Mouse (Mus musculus): Measurements from ENCODE around the gene Tspan4. TPM values are rescaled to one million over a fixed set of nuclear protein-coding genes. Genes with fewer than 3 reads are reported as not detected.

Tspan4 gene
- polyA plus RNA-seq, 1 experiment from 2014 or later, result 25.0 TPM

- Histone ChIP-seq H3K4me1 (no peaks in the 10 kb centered on the region), H3K9me3 (replicated peaks) (no peaks in the 10 kb centered on the region), H3K27ac (no peak overlapping the region), H3K27me3 (ENCODE audit: low read depth, poor library complexity, severe bottlenecking) (no peaks in the 10 kb centered on the region), H3K4me3 (no peak overlapping the region), H3K36me3 (peaks cover 35% of the 10 kb centered on the region)
- WGBS, result 89% methylated on average over 3 of the region's 3 CpGs
- no peak for DNase-seq (ENCODE audit: low spot score)
Measured at GRCm38 (mm10) chr7:141518926-141519325, 43.9 kb downstream of the Tspan4 start.

- DNase-seq (ENCODE audit: low spot score), result no peak
- Histone ChIP-seq H3K9me3 (replicated peaks) (no peaks in the 10 kb centered on the region), H3K36me3 (peaks cover 31% of the 10 kb centered on the region), H3K27me3 (ENCODE audit: low read depth, poor library complexity, severe bottlenecking) (no peaks in the 10 kb centered on the region), H3K4me1 (no peaks in the 10 kb centered on the region), H3K27ac (no peak overlapping the region), H3K4me3 (no peak overlapping the region)
- WGBS, result 83% methylated on average over 1 of the region's 1 CpGs
Measured at GRCm38 (mm10) chr7:141519795-141520194, 44.8 kb downstream of the Tspan4 start.

- Histone ChIP-seq H3K27ac (no peak overlapping the region; the same call in 1 of the 2 replicates), H3K27me3 (ENCODE audit: low read depth, poor library complexity, severe bottlenecking) (no peaks in the 10 kb centered on the region), H3K4me1 (no peaks in the 10 kb centered on the region), H3K36me3 (peaks cover 27% of the 10 kb centered on the region), H3K4me3 (no peak overlapping the region), H3K9me3 (replicated peaks) (no peaks in the 10 kb centered on the region)
- no peak for DNase-seq (ENCODE audit: low spot score)
- WGBS, result 58% methylated on average over 4 of the region's 4 CpGs
Measured at GRCm38 (mm10) chr7:141523007-141523406, 48.0 kb downstream of the Tspan4 start.

- H3K4me3 ChIP-seq, result no peak overlapping the region
- 92% methylated on average over 4 of the region's 4 CpGs for WGBS
- no peaks in the 10 kb centered on the region for H3K9me3 ChIP-seq (replicated peaks)
- no peaks in the 10 kb centered on the region for H3K27me3 ChIP-seq (ENCODE audit: low read depth, poor library complexity, severe bottlenecking)
- H3K4me1 ChIP-seq, result no peaks in the 10 kb centered on the region
- no peak overlapping the region for H3K27ac ChIP-seq
- DNase-seq (ENCODE audit: low spot score), result no peak
- H3K36me3 ChIP-seq, result peaks cover 39% of the 10 kb centered on the region
Measured at GRCm38 (mm10) chr7:141524271-141524670, 49.2 kb downstream of the Tspan4 start.

- H3K36me3 ChIP-seq, result peaks cover 44% of the 10 kb centered on the region
- H3K9me3 ChIP-seq (replicated peaks), result no peaks in the 10 kb centered on the region
- peak; percentile 75 for DNase-seq (ENCODE audit: low spot score)
- H3K27ac ChIP-seq, result no peak overlapping the region
- H3K4me1 ChIP-seq, result no peaks in the 10 kb centered on the region
- no peak overlapping the region for H3K4me3 ChIP-seq
- no peaks in the 10 kb centered on the region for H3K27me3 ChIP-seq (ENCODE audit: low read depth, poor library complexity, severe bottlenecking)
- WGBS, result 56% methylated on average over 6 of the region's 6 CpGs
Measured at GRCm38 (mm10) chr7:141524760-141525579, 49.9 kb downstream of the Tspan4 start.

- WGBS, result 93% methylated on average over 4 of the region's 4 CpGs
- no peaks in the 10 kb centered on the region for H3K9me3 ChIP-seq (replicated peaks)
- H3K27ac ChIP-seq, result no peak overlapping the region
- DNase-seq (ENCODE audit: low spot score), result no peak
- peaks cover 48% of the 10 kb centered on the region for H3K36me3 ChIP-seq
- H3K27me3 ChIP-seq (ENCODE audit: low read depth, poor library complexity, severe bottlenecking), result no peaks in the 10 kb centered on the region
- H3K4me1 ChIP-seq, result no peaks in the 10 kb centered on the region
- no peak overlapping the region for H3K4me3 ChIP-seq
Measured at GRCm38 (mm10) chr7:141525580-141525925, 50.5 kb downstream of the Tspan4 start.

GRCm38 (mm10) chr7:141535570-141535969 lies 60.5 kb downstream of the Tspan4 start:
- Histone ChIP-seq H3K4me1 (peaks cover 19% of the 10 kb centered on the region), H3K9me3 (replicated peaks) (no peaks in the 10 kb centered on the region), H3K27ac (no peak overlapping the region), H3K4me3 (no peak overlapping the region), H3K36me3 (peaks cover 4% of the 10 kb centered on the region; the same call in 1 of the 2 replicates), H3K27me3 (ENCODE audit: low read depth, poor library complexity, severe bottlenecking) (no peaks in the 10 kb centered on the region)
- 69% methylated on average over 1 of the region's 1 CpGs for WGBS
- DNase-seq (ENCODE audit: low spot score), result no peak

- H3K4me1 ChIP-seq, result peaks cover 22% of the 10 kb centered on the region
- H3K27ac ChIP-seq, result peak overlapping the region; percentile 87
- 19% methylated on average over 18 of the region's 18 CpGs for WGBS
- H3K36me3 ChIP-seq, result no peaks in the 10 kb centered on the region
- no peaks in the 10 kb centered on the region for H3K9me3 ChIP-seq (replicated peaks)
- no peaks in the 10 kb centered on the region for H3K27me3 ChIP-seq (ENCODE audit: low read depth, poor library complexity, severe bottlenecking)
- DNase-seq (ENCODE audit: low spot score), result no peak
- H3K4me3 ChIP-seq, result peak overlapping the region; percentile 91
Measured at GRCm38 (mm10) chr7:141538852-141539555, 64.0 kb downstream of the Tspan4 start.

GRCm38 (mm10) chr7:141539556-141540311 lies 64.7 kb downstream of the Tspan4 start, which contains the start of gene Chid1:
Gene Chid1, minus strand, starts transcription at chr7:141539857.
- H3K36me3 ChIP-seq, result no peaks in the 10 kb centered on the region
- H3K4me1 ChIP-seq, result peaks cover 22% of the 10 kb centered on the region
- no peaks in the 10 kb centered on the region for H3K27me3 ChIP-seq (ENCODE audit: low read depth, poor library complexity, severe bottlenecking)
- peak; percentile 100 for DNase-seq (ENCODE audit: low spot score)
- H3K9me3 ChIP-seq (replicated peaks), result no peaks in the 10 kb centered on the region
- peak within 1 kb of the TSS; percentile 91 for H3K4me3 ChIP-seq
- WGBS, result 2% methylated on average over 46 of the region's 46 CpGs
- peak within 1 kb of the TSS; percentile 87 for H3K27ac ChIP-seq

- no peaks in the 10 kb centered on the region for H3K9me3 ChIP-seq (replicated peaks)
- H3K27ac ChIP-seq, result peak overlapping the region; percentile 87
- peaks cover 22% of the 10 kb centered on the region for H3K4me1 ChIP-seq
- H3K4me3 ChIP-seq, result peak overlapping the region; percentile 91
- DNase-seq (ENCODE audit: low spot score), result no peak
- no peaks in the 10 kb centered on the region for H3K36me3 ChIP-seq
- 64% methylated on average over 13 of the region's 13 CpGs for WGBS
- no peaks in the 10 kb centered on the region for H3K27me3 ChIP-seq (ENCODE audit: low read depth, poor library complexity, severe bottlenecking)
Measured at GRCm38 (mm10) chr7:141540312-141541081, 65.5 kb downstream of the Tspan4 start.

- no peak overlapping the region for H3K27ac ChIP-seq
- WGBS, result 86% methylated on average over 4 of the region's 4 CpGs
- peaks cover 22% of the 10 kb centered on the region for H3K4me1 ChIP-seq
- no peaks in the 10 kb centered on the region for H3K27me3 ChIP-seq (ENCODE audit: low read depth, poor library complexity, severe bottlenecking)
- H3K4me3 ChIP-seq, result no peak overlapping the region
- no peaks in the 10 kb centered on the region for H3K36me3 ChIP-seq
- no peak for DNase-seq (ENCODE audit: low spot score)
- H3K9me3 ChIP-seq (replicated peaks), result no peaks in the 10 kb centered on the region
Measured at GRCm38 (mm10) chr7:141541681-141542080, 66.6 kb downstream of the Tspan4 start.

GRCm38 (mm10) chr7:141542588-141542987 lies 67.5 kb downstream of the Tspan4 start:
- peaks cover 22% of the 10 kb centered on the region for H3K4me1 ChIP-seq
- no peaks in the 10 kb centered on the region for H3K27me3 ChIP-seq (ENCODE audit: low read depth, poor library complexity, severe bottlenecking)
- WGBS, result 86% methylated on average over 2 of the region's 2 CpGs
- no peak overlapping the region for H3K27ac ChIP-seq
- no peak for DNase-seq (ENCODE audit: low spot score)
- H3K4me3 ChIP-seq, result no peak overlapping the region
- no peaks in the 10 kb centered on the region for H3K36me3 ChIP-seq
- H3K9me3 ChIP-seq (replicated peaks), result no peaks in the 10 kb centered on the region

Data from limb, embryonic 10.5 days (tissue).